Mouse (Mus musculus) limb, embryonic 14.5 days (tissue): ENCODE data around the gene Tmco3. TPM values are rescaled to one million over a fixed set of nuclear protein-coding genes. Genes with fewer than 3 reads are reported as not detected.

ENCODE experiments used
- ATAC-seq: fragments of 200-750 bp; cut with Nextera tagmentation; 2 replicates; pipeline ENCODE4 v1.8.0; 2017; ENCODE audit warnings: low read depth, moderate number of reproducible peaks, moderate TSS enrichment; ENCODE audit not compliant: low FRiP score
- DNase-seq: peaks from one replicate; pipeline ENCODE4 v3.0.0-alpha.2; 2015; ENCODE audit warnings: low spot score
- H3K27ac ChIP-seq: fragments of 300-500 bp; sonication (generic); replicated peaks from 2 replicates; pipeline ENCODE4 v1.5.1; 2014; ENCODE audit warnings: low read depth, mild to moderate bottlenecking, low read length, moderate library complexity, mixed read lengths
- H3K27me3 ChIP-seq: fragments of 300-500 bp; sonication (generic); 2 replicates; pipeline ENCODE4 v1.6.1; 2014; ENCODE audit warnings: low read length, mixed read lengths; ENCODE audit not compliant: control insufficient read depth, insufficient read depth
- H3K36me3 ChIP-seq: fragments of 300-500 bp; sonication (generic); 2 replicates; pipeline ENCODE4 v1.6.1; 2014; ENCODE audit warnings: mild to moderate bottlenecking, low read length, moderate library complexity, mixed read lengths; ENCODE audit not compliant: control insufficient read depth, insufficient read depth
- H3K4me1 ChIP-seq: fragments of 300-500 bp; sonication (generic); 2 replicates; pipeline ENCODE4 v1.6.1; 2014; ENCODE audit warnings: antibody characterized with exemption, low read length, mixed read lengths; ENCODE audit not compliant: control insufficient read depth, insufficient read depth
- H3K4me2 ChIP-seq: fragments of 300-500 bp; sonication (generic); replicated peaks from 2 replicates; pipeline ENCODE4 v1.6.1; 2014; ENCODE audit warnings: low read depth, mild to moderate bottlenecking, low read length, moderate library complexity; ENCODE audit not compliant: severe bottlenecking
- H3K4me3 ChIP-seq: fragments of 300-500 bp; sonication (generic); replicated peaks from 2 replicates; pipeline ENCODE4 v1.5.1; 2014; ENCODE audit warnings: low read length
- H3K9ac ChIP-seq: fragments of 300-500 bp; sonication (generic); 2 replicates; pipeline ENCODE4 v1.6.1; 2014; ENCODE audit warnings: mild to moderate bottlenecking, low read depth, low read length, moderate library complexity; ENCODE audit not compliant: severe bottlenecking
- H3K9me3 ChIP-seq: fragments of 300-500 bp; sonication (generic); 2 replicates; pipeline ENCODE4 v1.6.1; 2016; ENCODE audit warnings: low read length; ENCODE audit not compliant: control insufficient read depth
- POLR2A ChIP-seq: fragments of 200-500 bp; IDR thresholded peaks from 2 replicates; pipeline ENCODE4 v1.8.0; 2012; ENCODE audit warnings: inconsistent platforms, mild to moderate bottlenecking, moderate library complexity, borderline replicate concordance; ENCODE audit not compliant: insufficient read depth, insufficient read length; ENCODE audit errors: extremely low read depth
- WGBS: fragments of 180-500 bp; shearing (Covaris S2); extraction: QIAGEN DNeasy Blood & Tissue Kit; methylation state at CpG from one replicate; pipeline ENCODE4 v1.1.7; 2014; 5-methylcytosine and 5-hydroxymethylcytosine counted together
- polyA plus RNA-seq, 2 experiments: library from polyadenylated mRNA; depleted of rRNA in 1 of 2; stranded (reverse) in 1 of 2; unstranded in 1 of 2; fragments of >200 nt; fragmentation: Nextera tagmentation in 1 of 2; extraction: Ambion mirVana in 1 of 2; gene quantifications; 2 replicates each; pipeline versions ENCODE4 v1.2.1 to v1.2.3; 2012 to 2014

Gene Tmco3
- polyA plus RNA-seq, 2 experiments, result 39.4 to 47.0 TPM

DNA sequence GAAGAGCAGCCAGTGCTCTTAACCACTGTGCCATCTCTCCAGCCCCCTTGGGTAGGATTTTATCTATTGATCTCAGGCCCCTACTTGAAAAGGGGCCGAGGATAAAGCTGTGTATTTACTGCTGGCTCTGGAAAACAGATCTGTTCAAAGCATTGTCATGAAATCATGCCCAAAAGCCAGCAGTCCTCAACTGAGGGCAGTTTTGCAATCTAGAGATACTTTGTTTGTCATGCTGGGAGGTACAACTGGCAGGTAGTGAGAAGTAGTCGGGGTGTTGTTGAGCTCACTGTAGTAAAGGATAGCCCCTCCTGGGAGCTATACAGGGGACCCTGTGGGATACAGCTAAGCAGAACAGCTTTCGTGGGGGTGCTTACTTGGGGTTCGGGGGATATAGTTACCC is 65.9 kb downstream of the Tmco3 start:
- H3K36me3 ChIP-seq, result peaks cover 85% of the 10 kb centered on the region
- H3K9me3 ChIP-seq, result no peaks in the 10 kb centered on the region
- ATAC-seq (no peak), DNase-seq (no peak)
- H3K27ac ChIP-seq, result no peak overlapping the region
- no peak overlapping the region for H3K4me3 ChIP-seq
- TF ChIP-seq POLR2A, result no peak
- no peak overlapping the region for H3K4me2 ChIP-seq
- H3K9ac ChIP-seq, result no peak overlapping the region
- no peaks in the 10 kb centered on the region for H3K4me1 ChIP-seq
- no peaks in the 10 kb centered on the region for H3K27me3 ChIP-seq
- 81% methylated on average over 4 of the region's 4 CpGs for WGBS

- DNase-seq, result no peak
- H3K36me3 ChIP-seq, result peaks cover 85% of the 10 kb centered on the region
- no peaks in the 10 kb centered on the region for H3K4me1 ChIP-seq
- no peaks in the 10 kb centered on the region for H3K9me3 ChIP-seq
- no peak for TF ChIP-seq POLR2A
- H3K4me3 ChIP-seq, result no peak overlapping the region
- WGBS, result 81% methylated on average over 6 of the region's 6 CpGs
- no peak overlapping the region for H3K4me2 ChIP-seq
- H3K9ac ChIP-seq, result no peak overlapping the region
- no peaks in the 10 kb centered on the region for H3K27me3 ChIP-seq
- no peak overlapping the region for H3K27ac ChIP-seq
- ATAC-seq, result no peak
These were observed 68.2 kb downstream of the Tmco3 start for GRCm38 (mm10) chr8:13356221-13356620.

DNA sequence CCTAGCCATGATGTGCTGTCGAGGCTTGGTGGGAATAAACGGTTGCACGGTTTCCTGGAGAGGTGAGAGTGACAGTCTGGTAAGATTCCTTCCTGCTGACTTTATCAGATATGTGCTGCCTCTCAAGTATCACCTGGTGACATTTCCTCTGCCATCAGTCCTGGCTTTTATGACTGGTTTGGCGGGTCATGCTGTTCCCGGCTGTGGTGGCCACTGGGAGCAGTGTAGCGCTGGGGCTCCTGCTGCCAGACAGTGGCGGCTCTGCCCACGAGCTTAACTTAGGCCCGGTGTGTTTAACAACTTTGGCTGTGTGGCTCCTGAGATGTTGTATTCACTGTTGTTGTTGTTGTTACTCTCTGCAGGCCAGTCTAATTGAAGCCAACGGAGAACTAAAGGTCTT is 68.7 kb downstream of the Tmco3 start:
- H3K36me3 ChIP-seq, result peaks cover 85% of the 10 kb centered on the region
- ATAC-seq (no peak), DNase-seq (no peak)
- no peak overlapping the region for H3K9ac ChIP-seq
- H3K9me3 ChIP-seq, result no peaks in the 10 kb centered on the region
- no peak overlapping the region for H3K4me3 ChIP-seq
- H3K27ac ChIP-seq, result no peak overlapping the region
- no peak overlapping the region for H3K4me2 ChIP-seq
- TF ChIP-seq POLR2A, result no peak
- 77% methylated on average over 10 of the region's 10 CpGs for WGBS
- no peaks in the 10 kb centered on the region for H3K27me3 ChIP-seq
- no peaks in the 10 kb centered on the region for H3K4me1 ChIP-seq

DNA sequence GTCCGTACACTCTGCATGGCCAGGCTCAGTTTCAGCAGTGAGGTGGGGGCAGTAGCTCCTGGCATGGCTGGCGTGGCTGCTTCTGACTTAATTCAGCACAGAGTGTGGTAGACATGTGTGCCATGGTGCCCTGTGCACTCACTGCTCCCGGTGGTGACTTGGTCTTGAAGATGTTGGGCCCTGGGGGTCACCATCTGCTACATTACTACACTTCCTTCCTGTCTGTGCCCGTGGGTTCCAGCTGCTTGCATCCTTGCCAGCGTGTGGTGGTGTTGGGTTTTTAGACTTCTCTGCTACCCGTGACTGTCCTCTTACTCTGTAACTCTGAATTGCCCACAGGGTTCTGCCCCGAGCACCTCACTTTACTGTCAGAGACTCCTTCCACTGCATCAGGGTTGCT is 72.2 kb downstream of the Tmco3 start:
- Histone ChIP-seq H3K27ac (no peak overlapping the region), H3K4me3 (no peak overlapping the region), H3K27me3 (no peaks in the 10 kb centered on the region), H3K9ac (no peak overlapping the region), H3K9me3 (no peaks in the 10 kb centered on the region), H3K36me3 (peaks cover 98% of the 10 kb centered on the region), H3K4me2 (no peak overlapping the region), H3K4me1 (no peaks in the 10 kb centered on the region)
- 88% methylated on average over 7 of the region's 7 CpGs for WGBS
- no peak for ATAC-seq
- TF ChIP-seq POLR2A, result no peak
- no peak for DNase-seq

GRCm38 (mm10) chr8:13361865-13362264 is 73.9 kb downstream of the Tmco3 start:
- Histone ChIP-seq H3K4me1 (no peaks in the 10 kb centered on the region), H3K9ac (no peak overlapping the region), H3K4me3 (no peak overlapping the region), H3K36me3 (peaks cover 98% of the 10 kb centered on the region), H3K27me3 (no peaks in the 10 kb centered on the region), H3K27ac (no peak overlapping the region), H3K9me3 (no peaks in the 10 kb centered on the region), H3K4me2 (no peak overlapping the region)
- WGBS, result 98% methylated on average over 6 of the region's 6 CpGs
- no peak for ATAC-seq
- DNase-seq, result no peak
- no peak for TF ChIP-seq POLR2A

Other genes starting within 250 kb of the Tmco3 start
- 0.04 and 0.06 TPM in 2 replicates for gene Proz, start 227.3 kb upstream of the Tmco3 start, polyA plus RNA-seq (2012; rRNA removed)
- 0.18 and 0.39 TPM in 2 replicates for gene Proz, start 227.3 kb upstream of the Tmco3 start, polyA plus RNA-seq (2014; fragmentation: Nextera tagmentation; extraction: Ambion mirVana)
- gene Pcid2, start 182.7 kb upstream of the Tmco3 start, polyA plus RNA-seq (2012; rRNA removed), result 35.9 and 40.7 TPM in 2 replicates
- gene Pcid2, start 182.7 kb upstream of the Tmco3 start, polyA plus RNA-seq (2014; fragmentation: Nextera tagmentation; extraction: Ambion mirVana), result 34.8 and 39.2 TPM in 2 replicates
- 81.6 and 83.7 TPM in 2 replicates for gene Cul4a, start 182.6 kb upstream of the Tmco3 start, polyA plus RNA-seq (2012; rRNA removed)
- 110 and 115 TPM in 2 replicates for gene Cul4a, start 182.6 kb upstream of the Tmco3 start, polyA plus RNA-seq (2014; fragmentation: Nextera tagmentation; extraction: Ambion mirVana)
- gene Lamp1, start 129.0 kb upstream of the Tmco3 start, polyA plus RNA-seq (2012; rRNA removed), result 300 and 327 TPM in 2 replicates
- gene Lamp1, start 129.0 kb upstream of the Tmco3 start, polyA plus RNA-seq (2014; fragmentation: Nextera tagmentation; extraction: Ambion mirVana), result 335 and 337 TPM in 2 replicates
- gene Grtp1, start 87.6 kb upstream of the Tmco3 start, polyA plus RNA-seq (2012; rRNA removed), result 9.5 and 11.3 TPM in 2 replicates
- 15.7 and 16.0 TPM in 2 replicates for gene Grtp1, start 87.6 kb upstream of the Tmco3 start, polyA plus RNA-seq (2014; fragmentation: Nextera tagmentation; extraction: Ambion mirVana)
- 3.2 and 4.1 TPM in 2 replicates for gene Adprhl1, start 34.0 kb upstream of the Tmco3 start, polyA plus RNA-seq (2012; rRNA removed)
- gene Adprhl1, start 34.0 kb upstream of the Tmco3 start, polyA plus RNA-seq (2014; fragmentation: Nextera tagmentation; extraction: Ambion mirVana), result 4.3 and 5.0 TPM in 2 replicates
- 32.5 and 35.6 TPM in 2 replicates for gene Dcun1d2, start 59 bp upstream of the Tmco3 start, polyA plus RNA-seq (2012; rRNA removed)
- gene Dcun1d2, start 59 bp upstream of the Tmco3 start, polyA plus RNA-seq (2014; fragmentation: Nextera tagmentation; extraction: Ambion mirVana), result 30.5 and 32.6 TPM in 2 replicates
- gene Tfdp1, start 50.6 kb downstream of the Tmco3 start, polyA plus RNA-seq (2012; rRNA removed), result 225 and 230 TPM in 2 replicates
- gene Tfdp1, start 50.6 kb downstream of the Tmco3 start, polyA plus RNA-seq (2014; fragmentation: Nextera tagmentation; extraction: Ambion mirVana), result 162 TPM in 2 replicates
- not detected in 2 replicates for gene Atp4b, start 108.6 kb downstream of the Tmco3 start, polyA plus RNA-seq (2012; rRNA removed)
- not detected in 2 replicates for gene Atp4b, start 108.6 kb downstream of the Tmco3 start, polyA plus RNA-seq (2014; fragmentation: Nextera tagmentation; extraction: Ambion mirVana)
- gene Grk1, start 116.9 kb downstream of the Tmco3 start, polyA plus RNA-seq (2012; rRNA removed), result 0.06 TPM in 2 replicates
- gene Grk1, start 116.9 kb downstream of the Tmco3 start, polyA plus RNA-seq (2014; fragmentation: Nextera tagmentation; extraction: Ambion mirVana), result 0.03 TPM in 1 of 2 replicates, not detected in the other
- 0.31 and 0.74 TPM in 2 replicates for gene Tmem255b, start 147.0 kb downstream of the Tmco3 start, polyA plus RNA-seq (2012; rRNA removed)
- 0.70 and 0.86 TPM in 2 replicates for gene Tmem255b, start 147.0 kb downstream of the Tmco3 start, polyA plus RNA-seq (2014; fragmentation: Nextera tagmentation; extraction: Ambion mirVana)
- 44.7 and 48.6 TPM in 2 replicates for gene Gas6, start 206.3 kb downstream of the Tmco3 start, polyA plus RNA-seq (2012; rRNA removed)
- 31.1 and 32.7 TPM in 2 replicates for gene Gas6, start 206.3 kb downstream of the Tmco3 start, polyA plus RNA-seq (2014; fragmentation: Nextera tagmentation; extraction: Ambion mirVana)